Mouse (Mus musculus) forebrain, embryonic 11.5 days (tissue): Measurements from ENCODE around the gene Cdc42ep4. TPM values are rescaled to one million over a fixed set of nuclear protein-coding genes. Genes with fewer than 3 reads are reported as not detected.

ENCODE experiments used
- ATAC-seq: fragments of 200-750 bp; cut with Nextera tagmentation; replicated peaks from 2 replicates; pipeline ENCODE4 v1.8.0; 2017; ENCODE audit warnings: moderate TSS enrichment; ENCODE audit not compliant: low FRiP score
- DNase-seq: peaks from one replicate; pipeline ENCODE4 v3.0.0-alpha.2; 2017; ENCODE audit warnings: low spot score
- H3K27ac ChIP-seq: fragments of 300-500 bp; sonication (generic); 2 replicates; pipeline ENCODE4 v1.5.1; 2014; ENCODE audit warnings: low read depth, low read length
- H3K27me3 ChIP-seq: fragments of 300-500 bp; sonication (generic); 2 replicates; pipeline ENCODE4 v1.6.1; 2014; ENCODE audit warnings: mild to moderate bottlenecking, low read length, mixed read lengths; ENCODE audit not compliant: control insufficient read depth, insufficient read depth
- H3K36me3 ChIP-seq: fragments of 300-500 bp; sonication (generic); 2 replicates; pipeline ENCODE4 v1.6.1; 2014; ENCODE audit warnings: mild to moderate bottlenecking, low read length, moderate library complexity, mixed read lengths; ENCODE audit not compliant: control insufficient read depth, insufficient read depth
- H3K4me1 ChIP-seq: fragments of 300-500 bp; sonication (generic); replicated peaks from 2 replicates; pipeline ENCODE4 v1.6.1; 2014; ENCODE audit warnings: low read length, mixed read lengths; ENCODE audit not compliant: control insufficient read depth, insufficient read depth
- H3K4me2 ChIP-seq: fragments of 300-500 bp; sonication (generic); 2 replicates; pipeline ENCODE4 v1.6.1; 2014; ENCODE audit warnings: low read depth, mild to moderate bottlenecking, low read length, moderate library complexity, mixed read lengths; ENCODE audit not compliant: severe bottlenecking
- H3K4me3 ChIP-seq: fragments of 300-500 bp; sonication (generic); 2 replicates; pipeline ENCODE4 v1.5.1; 2014; ENCODE audit warnings: low read depth, low read length
- H3K9ac ChIP-seq: fragments of 300-500 bp; sonication (generic); 2 replicates; pipeline ENCODE4 v1.6.1; 2014; ENCODE audit warnings: low read length
- H3K9me3 ChIP-seq: fragments of 300-500 bp; sonication (generic); 2 replicates; pipeline ENCODE4 v1.6.1; 2016; ENCODE audit warnings: low read length, mixed read lengths; ENCODE audit not compliant: control insufficient read depth
- WGBS: fragments of 180-500 bp; shearing (Covaris S2); extraction: QIAGEN DNeasy Blood & Tissue Kit; methylation state at CpG from one replicate; pipeline ENCODE4 v1.1.7; 2014; 5-methylcytosine and 5-hydroxymethylcytosine counted together
- polyA plus RNA-seq: library from polyadenylated mRNA; unstranded; fragments of >200 nt; fragmentation: Nextera tagmentation; extraction: Ambion mirVana; gene quantifications from 2 replicates; pipeline ENCODE4 v1.2.1, GENCODE M21; 2014

Cdc42ep4 gene
- polyA plus RNA-seq, 1 experiment from 2014 or later = 78.5 TPM

DNA sequence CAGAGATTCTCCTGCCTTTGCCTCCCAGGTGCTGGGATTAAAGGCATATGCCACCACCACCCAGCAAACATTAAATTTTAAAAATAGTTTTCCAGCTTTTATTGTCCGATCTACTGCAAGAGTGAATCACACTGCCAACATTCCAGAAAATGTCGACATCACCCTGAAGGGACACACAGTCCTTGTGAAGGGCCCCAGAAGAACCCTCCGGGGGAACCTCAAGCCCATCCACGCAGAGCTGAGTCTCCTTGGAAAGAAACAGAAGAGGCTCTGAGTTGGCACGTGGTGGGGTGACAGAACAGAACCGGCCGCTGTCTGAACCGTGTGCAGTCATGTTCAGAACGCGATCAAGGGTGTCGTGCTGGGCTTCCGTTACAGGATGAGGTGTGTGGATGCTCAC lies 4.9 kb upstream of the Cdc42ep4 start:
- no peak for ATAC-seq
- Histone ChIP-seq H3K27ac (no peak overlapping the region), H3K36me3 (no peaks in the 10 kb centered on the region), H3K4me2 (no peak overlapping the region), H3K27me3 (no peaks in the 10 kb centered on the region), H3K9ac (no peak overlapping the region), H3K4me3 (no peak overlapping the region), H3K9me3 (no peaks in the 10 kb centered on the region), H3K4me1 (0 out of 2 replicates have a peak, but pooled peaks cover 9% of the 10 kb centered on the region)
- WGBS = 95% methylated on average over 12 of the region's 12 CpGs
- DNase-seq = no peak

DNA sequence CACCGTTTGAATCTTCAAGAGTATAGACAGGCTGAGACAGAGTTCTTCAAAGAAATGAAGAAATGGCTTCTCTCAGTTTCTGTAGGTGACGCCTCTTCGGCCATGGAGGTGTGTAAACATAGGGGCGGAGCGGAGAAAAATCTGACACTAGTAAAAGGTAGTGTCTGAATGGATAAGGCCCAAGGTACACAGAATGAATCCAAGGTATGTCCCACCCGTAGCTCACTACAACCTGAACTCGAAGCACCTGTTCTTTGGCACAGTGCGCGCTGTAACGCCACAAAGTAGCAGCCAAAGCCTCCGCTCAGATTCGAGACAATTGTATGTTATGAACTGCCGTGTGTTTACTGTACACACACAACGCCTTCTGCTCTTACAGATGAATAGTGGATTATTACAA lies 4.2 kb upstream of the Cdc42ep4 start:
- WGBS = 94% methylated on average over 14 of the region's 14 CpGs
- no peaks in the 10 kb centered on the region for H3K27me3 ChIP-seq
- H3K4me3 ChIP-seq = no peak overlapping the region
- no peak overlapping the region for H3K27ac ChIP-seq
- no peaks in the 10 kb centered on the region for H3K36me3 ChIP-seq
- ATAC-seq = no peak
- no peak overlapping the region for H3K9ac ChIP-seq
- no peaks in the 10 kb centered on the region for H3K9me3 ChIP-seq
- H3K4me1 ChIP-seq = 0 out of 2 replicates have a peak, but pooled peaks cover 9% of the 10 kb centered on the region
- DNase-seq = no peak
- no peak overlapping the region for H3K4me2 ChIP-seq

DNA sequence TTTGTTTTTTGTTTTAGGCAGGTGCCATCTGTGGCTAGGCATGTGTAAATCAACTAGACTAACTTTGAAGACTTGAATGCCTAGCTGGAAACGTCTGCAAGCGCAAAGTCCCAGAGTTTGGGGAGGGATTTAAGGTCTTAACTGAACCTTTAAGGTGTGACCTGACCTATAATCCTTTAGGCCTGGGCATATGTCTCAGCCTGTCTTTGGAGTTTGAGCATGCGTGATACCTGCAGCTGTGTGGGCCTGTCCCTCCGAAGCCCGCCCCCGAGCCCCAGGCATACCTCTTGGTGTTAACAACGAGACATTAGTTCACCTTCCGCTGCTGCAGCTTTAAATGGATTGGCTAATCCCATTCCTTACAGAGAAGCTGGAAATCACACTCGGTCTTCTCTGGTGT lies 3.2 kb upstream of the Cdc42ep4 start:
- H3K27ac ChIP-seq = no peak overlapping the region

DNA sequence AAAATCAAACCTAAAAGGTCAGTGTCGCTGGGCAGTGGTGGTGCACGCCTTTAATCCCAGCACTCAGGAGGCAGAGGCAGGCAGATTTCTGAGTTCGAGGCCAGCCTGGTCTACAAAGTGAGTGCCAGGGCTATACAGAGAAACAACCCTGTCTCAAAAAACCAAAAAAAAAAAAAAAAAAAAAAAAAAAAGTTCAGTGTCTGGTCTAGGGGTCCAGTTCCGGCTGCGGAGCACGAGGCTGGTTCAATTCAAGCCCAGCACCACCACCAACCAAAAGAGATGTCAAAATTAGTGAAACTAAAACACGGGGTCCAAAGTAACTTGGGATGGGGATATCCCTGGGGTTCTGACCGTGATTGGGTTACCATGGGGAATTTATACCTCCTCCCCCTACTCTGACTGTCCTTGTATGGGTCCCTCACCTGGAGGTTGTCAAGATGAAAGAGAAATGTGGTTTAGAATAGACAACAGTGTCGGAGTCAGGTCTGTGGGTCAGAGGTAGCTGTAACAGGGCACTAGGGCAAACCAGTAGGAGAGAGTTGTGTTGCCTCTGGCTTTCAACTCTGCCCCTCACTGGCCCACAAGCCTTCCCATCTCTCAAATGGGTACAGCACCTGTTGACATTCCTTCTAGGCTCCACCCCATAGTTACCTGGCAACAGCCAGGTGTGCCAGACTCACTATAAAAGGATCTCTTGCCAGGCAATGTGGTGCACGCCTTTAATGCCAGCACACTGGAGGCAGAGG lies 1.2 kb upstream of the Cdc42ep4 start:
- no peaks in the 10 kb centered on the region for H3K9me3 ChIP-seq
- no peaks in the 10 kb centered on the region for H3K27me3 ChIP-seq
- ATAC-seq = no peak
- no peak for DNase-seq
- peak overlapping the region; percentile 91; the same call in 1 of the 2 replicates for H3K4me2 ChIP-seq
- H3K36me3 ChIP-seq = no peaks in the 10 kb centered on the region
- 93% methylated on average over 10 of the region's 10 CpGs for WGBS
- H3K4me3 ChIP-seq = no peak overlapping the region
- no peak overlapping the region for H3K27ac ChIP-seq
- H3K9ac ChIP-seq = no peak overlapping the region
- peaks cover 28% of the 10 kb centered on the region for H3K4me1 ChIP-seq

More for the DNA sequence above, 3.2 kb upstream of the Cdc42ep4 start:
- ATAC-seq (no peak), DNase-seq (no peak)
- no peak overlapping the region for H3K4me2 ChIP-seq
- H3K9me3 ChIP-seq = no peaks in the 10 kb centered on the region
- no peak overlapping the region; the same call in 1 of the 2 replicates for H3K9ac ChIP-seq
- H3K27me3 ChIP-seq = no peaks in the 10 kb centered on the region
- H3K36me3 ChIP-seq = no peaks in the 10 kb centered on the region
- no peak overlapping the region for H3K4me3 ChIP-seq
- WGBS = 29% methylated on average over 9 of the region's 9 CpGs
- H3K4me1 ChIP-seq = peaks cover 10% of the 10 kb centered on the region; the same call in 1 of the 2 replicates

DNA sequence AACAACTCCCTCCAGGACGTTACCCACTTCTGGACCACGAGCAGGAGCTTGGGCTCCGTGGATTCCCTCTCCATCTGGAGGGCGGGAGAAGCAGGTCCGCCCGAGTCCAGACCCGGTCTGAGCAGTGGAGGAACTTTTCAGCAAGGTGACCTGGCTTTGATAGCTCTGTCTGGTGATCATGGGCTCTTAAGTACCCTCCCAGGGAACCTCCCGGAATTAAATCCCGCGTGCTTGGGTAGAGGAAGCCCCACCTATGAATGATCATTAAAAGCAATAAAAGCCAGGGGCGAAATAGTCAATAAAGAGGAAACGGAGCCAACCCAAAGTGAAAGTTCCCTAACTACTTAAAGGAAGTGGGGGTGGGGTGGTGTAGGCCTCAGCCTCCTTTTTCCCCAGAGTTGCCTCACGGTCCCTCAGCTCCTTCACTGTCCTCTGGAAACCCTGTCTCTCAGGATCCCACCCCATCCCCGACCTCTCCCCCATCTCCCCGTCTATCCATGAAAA lies 529 bp upstream of the Cdc42ep4 start:
- Histone ChIP-seq H3K4me3 (peak overlapping the region; percentile 57), H3K27ac (peak overlapping the region; percentile 89; the same call in 1 of the 2 replicates), H3K9ac (peak overlapping the region; percentile 56), H3K36me3 (no peaks in the 10 kb centered on the region), H3K4me1 (peaks cover 32% of the 10 kb centered on the region), H3K9me3 (no peaks in the 10 kb centered on the region), H3K4me2 (peak overlapping the region; percentile 91), H3K27me3 (no peaks in the 10 kb centered on the region)
- DNase-seq (no peak), ATAC-seq (peak; percentile 8)
- 28% methylated on average over 15 of the region's 15 CpGs for WGBS

DNA sequence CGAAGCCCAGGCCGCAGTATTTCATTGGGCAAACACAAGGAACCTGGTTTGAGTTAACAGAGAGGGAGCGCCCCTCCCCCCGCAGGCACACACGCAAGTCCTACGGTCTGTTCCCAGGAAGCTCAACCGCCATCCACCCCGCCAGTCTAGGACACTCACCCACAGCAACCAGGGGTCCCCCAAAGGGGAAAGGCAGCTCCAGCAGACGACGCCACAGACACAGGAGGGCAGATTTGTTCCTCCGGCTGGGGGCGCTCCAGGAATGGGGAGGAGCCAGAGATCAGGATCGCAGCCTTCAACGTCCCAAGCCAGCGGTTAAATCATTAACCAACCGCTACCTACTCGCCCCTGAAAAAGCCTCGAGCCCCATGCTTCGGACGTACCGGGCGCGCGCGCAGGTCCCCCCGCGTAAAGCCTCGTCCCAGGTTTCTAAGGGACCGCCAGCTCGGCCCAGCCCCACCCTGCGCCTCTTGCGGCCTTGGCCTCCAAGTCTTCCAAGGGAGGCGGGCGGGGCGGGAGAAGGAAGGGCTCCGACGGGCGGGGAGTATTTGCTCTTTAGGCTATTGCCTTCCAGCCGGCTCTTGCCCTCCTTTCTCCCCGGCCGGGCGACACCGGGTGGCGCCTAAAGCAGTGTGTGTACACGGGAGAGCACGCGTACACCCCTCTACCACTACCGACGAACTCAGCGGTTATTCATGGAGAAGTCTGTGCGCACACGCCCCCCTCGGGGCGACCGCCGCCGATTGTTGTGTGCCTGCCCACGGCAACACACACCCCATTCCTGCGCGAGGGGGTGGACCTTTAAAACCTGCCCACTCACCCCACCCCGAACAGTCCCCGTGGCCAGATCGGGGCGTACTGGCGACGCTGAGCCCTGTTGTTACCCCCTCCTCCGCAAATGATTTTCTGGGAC lies 854 bp downstream of the Cdc42ep4 start:
- H3K9ac ChIP-seq = peak overlapping the region; percentile 71
- H3K27me3 ChIP-seq = no peaks in the 10 kb centered on the region
- under 1% methylated on average over 63 of the region's 67 CpGs for WGBS
- DNase-seq = peak; percentile 89
- H3K9me3 ChIP-seq = no peaks in the 10 kb centered on the region
- H3K4me2 ChIP-seq = peak overlapping the region; percentile 91
- ATAC-seq = peak; percentile 32
- H3K4me1 ChIP-seq = peaks cover 32% of the 10 kb centered on the region
- H3K36me3 ChIP-seq = no peaks in the 10 kb centered on the region
- peak overlapping the region; percentile 57 for H3K4me3 ChIP-seq
- peak overlapping the region; percentile 89 for H3K27ac ChIP-seq

DNA sequence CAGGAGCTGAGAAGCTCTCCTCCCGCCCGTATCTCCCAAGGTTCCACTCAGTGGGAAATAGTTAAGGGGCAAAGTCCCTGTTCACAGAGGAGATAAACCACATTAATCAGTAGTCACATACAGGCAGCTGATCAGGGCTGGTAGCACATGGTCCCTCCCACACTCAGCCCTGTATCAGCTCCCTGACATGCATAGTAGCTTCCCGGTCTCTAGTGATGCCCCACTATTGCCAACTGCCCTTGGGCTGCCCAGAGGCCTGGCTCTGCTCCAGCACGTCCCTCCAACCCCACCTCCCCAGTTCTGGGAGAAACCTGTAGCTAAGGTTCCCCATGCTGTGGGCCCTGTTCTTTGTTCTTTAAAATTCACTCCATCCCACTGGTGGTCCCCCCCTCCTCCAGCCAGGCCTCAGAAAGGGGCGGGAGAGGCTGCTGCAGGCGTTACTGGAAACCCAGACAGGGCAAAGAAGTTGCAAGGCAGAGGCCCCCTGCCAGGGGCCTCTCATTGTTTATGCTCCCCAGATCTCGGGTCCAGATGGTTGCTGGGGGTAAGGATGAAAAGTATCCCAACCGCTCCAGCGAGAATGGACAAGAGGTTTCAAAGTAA lies 1.8 kb downstream of the Cdc42ep4 start:
- Histone ChIP-seq H3K36me3 (no peaks in the 10 kb centered on the region), H3K4me2 (peak overlapping the region; percentile 91), H3K4me3 (peak overlapping the region; percentile 57), H3K27ac (peak overlapping the region; percentile 89), H3K9ac (peak overlapping the region; percentile 71), H3K9me3 (no peaks in the 10 kb centered on the region), H3K27me3 (no peaks in the 10 kb centered on the region), H3K4me1 (peaks cover 31% of the 10 kb centered on the region)
- ATAC-seq (peak; percentile 51), DNase-seq (peak; percentile 82)
- under 1% methylated on average over 9 of the region's 9 CpGs for WGBS
